Mouse (Mus musculus) left cerebral cortex, adult 2 months (tissue): ENCODE results near the gene Map3k5. TPM values are rescaled to one million over a fixed set of nuclear protein-coding genes. Genes with fewer than 3 reads are reported as not detected.

Experiments used
- DNase-seq, 2 experiments: peaks; one replicate each; pipeline ENCODE4 v3.0.0; 2021 to 2022; ENCODE audit warnings: low spot score in 2 of 2, mixed read lengths in 1 of 2; ENCODE audit errors: extremely low spot score in 1 of 2
- H3K27ac ChIP-seq: fragments of 200-600 bp; 2 replicates; pipeline ENCODE4 v1.8.1; 2022
- H3K4me3 ChIP-seq: fragments of 200-600 bp; 2 replicates; pipeline ENCODE4 v1.8.1; 2022
- CTCF ChIP-seq: fragments of 200-600 bp; IDR thresholded peaks from 2 replicates; pipeline ENCODE4 v1.8.1; 2022; ENCODE audit warnings: antibody characterized with exemption, mild to moderate bottlenecking, moderate library complexity
- intact Hi-C: fragments of 180-260 bp; cut with DNase I; formaldehyde crosslinking; loops from one replicate; pipeline ENCODE4 v1.15.1; 2025
- total RNA-seq, 2 experiments: library from RNA; stranded (reverse); gene quantifications; 2 replicates each; pipeline ENCODE4 v1.2.3; 2021

Map3k5 gene
- total RNA-seq, 2 experiments from 2014 or later: 48.4 to 52.7 TPM

DNA sequence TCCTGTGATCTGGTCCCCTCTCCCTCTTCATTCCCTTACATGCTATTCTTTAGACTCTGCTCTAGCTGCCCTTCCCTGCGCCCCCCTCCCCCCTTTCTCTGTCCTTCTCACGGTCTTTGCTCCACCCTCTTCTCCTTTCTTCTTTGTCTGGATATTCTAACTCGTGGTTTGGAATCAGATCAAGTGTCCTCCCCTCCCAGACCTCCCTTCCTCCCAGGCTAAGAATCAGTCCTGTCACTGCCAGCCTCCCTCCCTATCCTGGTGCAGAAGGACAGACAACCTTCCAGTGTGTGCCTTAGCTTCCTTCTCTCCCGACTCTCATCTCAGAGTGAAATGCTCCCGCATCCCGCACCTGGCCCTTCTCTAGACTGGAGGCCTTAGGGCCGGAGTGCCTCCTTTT is 241.8 kb downstream of the Map3k5 start:
- no peak for TF ChIP-seq CTCF
- DNase-seq: no peak
- Histone ChIP-seq H3K27ac (peak overlapping the region; percentile 24), H3K4me3 (no peak overlapping the region)
- intact Hi-C loops: loop anchor here (10.0 kb wide), 1 partner anchor 779 kb away; the partner anchor contains the start of gene Ahi1

DNA sequence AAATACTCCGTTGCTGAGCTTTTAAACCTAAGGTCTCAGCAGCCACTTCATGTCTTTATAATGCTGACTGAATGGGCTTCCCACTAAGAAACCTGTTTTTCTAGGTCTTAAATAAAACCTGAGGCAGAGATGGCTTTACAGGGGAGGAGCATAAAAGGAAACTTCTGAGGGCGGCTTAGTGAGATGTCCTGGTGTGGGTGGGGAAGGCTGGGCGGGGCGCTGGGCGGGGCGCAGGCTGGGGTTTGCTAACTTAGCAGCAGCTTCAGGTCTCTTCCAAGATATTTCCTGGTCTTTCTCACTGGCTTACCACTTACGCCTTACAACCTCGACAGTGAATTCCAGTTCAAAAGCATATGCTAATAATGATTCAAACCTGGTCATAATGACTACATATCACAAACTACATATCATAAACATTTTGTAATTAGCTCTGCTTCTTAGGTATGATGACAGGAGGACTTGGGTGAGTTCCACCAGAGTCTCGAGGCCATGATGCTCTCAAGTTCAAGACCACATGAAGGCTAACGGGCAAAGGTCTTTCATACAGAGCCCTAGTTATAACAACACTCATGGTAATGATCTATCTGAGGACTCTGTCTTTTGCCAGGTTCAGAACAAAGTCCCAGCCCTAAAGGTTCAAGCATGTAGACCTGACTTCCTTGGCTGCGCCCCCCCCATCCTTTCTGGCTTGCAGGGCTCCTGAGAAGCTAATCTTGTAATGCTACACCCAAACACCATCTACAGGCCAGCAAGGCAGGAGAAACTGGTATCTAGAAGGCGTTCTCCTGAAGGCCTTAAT is 244.7 kb downstream of the Map3k5 start:
- DNase-seq: no peak
- peak overlapping the region; percentile 62 for H3K27ac ChIP-seq
- intact Hi-C loops: loop anchor here (10.0 kb wide), 1 partner anchor 776 kb away; the partner anchor contains the start of gene Ahi1
- TF ChIP-seq CTCF: no peak
- no peak overlapping the region for H3K4me3 ChIP-seq

DNA sequence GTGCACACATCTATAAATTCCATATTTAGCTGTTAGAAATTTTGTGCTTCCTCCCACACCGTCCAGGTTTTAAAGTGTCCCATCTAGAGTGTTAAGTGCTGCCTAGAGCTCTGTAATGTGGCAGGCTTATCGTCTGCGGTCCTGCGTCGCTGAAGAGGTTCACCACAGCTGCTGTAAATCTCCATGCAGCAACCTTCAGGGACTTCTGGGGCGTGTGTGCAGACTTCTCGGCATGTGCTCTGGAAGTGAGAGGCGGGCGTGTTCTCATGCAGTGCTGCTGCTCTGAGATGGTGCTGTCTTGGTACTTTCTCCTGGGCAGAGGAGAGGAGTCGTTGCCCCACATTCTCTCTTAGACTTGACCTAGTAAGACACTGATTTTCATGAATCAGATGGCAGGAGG is 246.9 kb downstream of the Map3k5 start:
- no peak for DNase-seq
- Histone ChIP-seq H3K27ac (peak overlapping the region; percentile 57; the same call in 1 of the 2 replicates), H3K4me3 (no peak overlapping the region)
- TF ChIP-seq CTCF: no peak
- intact Hi-C loops: no loop called here

DNA sequence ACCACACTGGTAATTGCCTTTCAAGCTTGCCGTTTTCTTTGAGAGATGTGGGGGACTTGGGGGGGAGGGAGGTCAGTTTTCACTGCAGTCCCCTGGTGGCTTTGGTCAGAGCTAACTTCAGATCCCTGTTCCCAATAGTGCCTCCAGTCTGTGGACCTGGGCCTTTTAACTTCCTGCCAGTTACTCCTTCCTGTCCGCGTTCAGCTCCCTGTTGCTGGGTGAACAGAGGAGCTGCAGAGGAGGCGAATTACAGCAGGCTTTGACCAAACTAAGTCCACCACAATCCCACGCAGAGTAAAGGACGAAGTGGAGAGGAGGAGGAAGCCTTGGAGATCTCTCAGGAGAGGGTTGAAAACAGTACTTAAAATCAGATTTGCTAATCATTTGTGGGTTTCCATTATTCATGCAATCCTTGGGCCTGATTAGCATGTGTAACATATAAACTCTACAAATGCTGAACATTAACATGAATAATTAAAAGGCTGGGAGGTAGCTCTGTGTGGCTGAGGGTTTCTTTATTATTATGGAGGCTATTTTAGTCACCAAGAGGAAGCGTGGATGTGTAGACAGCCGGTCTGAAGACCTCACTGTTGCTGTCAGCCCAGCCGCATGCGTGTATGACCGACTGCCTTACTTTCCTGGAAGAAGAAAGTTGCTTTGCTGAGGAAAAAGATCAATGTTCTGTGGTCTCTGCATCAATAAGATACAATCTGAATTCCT is 247.6 kb downstream of the Map3k5 start:
- DNase-seq: no peak
- TF ChIP-seq CTCF: no peak
- intact Hi-C loops: no loop called here
- Histone ChIP-seq H3K27ac (peak overlapping the region; percentile 57; the same call in 1 of the 2 replicates), H3K4me3 (no peak overlapping the region)

DNA sequence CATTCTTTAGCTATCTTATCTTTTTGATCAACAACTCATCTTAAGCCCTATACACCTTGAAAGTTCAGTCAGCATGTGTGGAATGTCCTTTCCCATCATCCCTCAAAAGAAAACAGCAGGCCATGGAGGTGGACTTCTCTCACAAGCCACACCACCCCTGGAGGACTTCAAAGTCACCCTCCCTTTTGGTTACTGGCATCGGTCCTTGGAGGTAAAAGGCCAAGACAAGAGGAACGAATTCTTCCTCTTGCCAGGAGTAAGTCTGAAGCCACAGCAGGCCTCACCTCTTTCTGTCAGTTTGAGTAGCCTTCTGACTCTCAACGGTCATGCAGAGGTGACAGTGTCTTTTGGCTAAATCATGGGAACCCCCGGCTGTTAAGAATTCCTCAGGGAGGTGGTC is 250.1 kb downstream of the Map3k5 start:
- no peak for DNase-seq
- TF ChIP-seq CTCF: no peak
- no peak overlapping the region for H3K4me3 ChIP-seq
- intact Hi-C loops: no loop called here
- H3K27ac ChIP-seq: no peak overlapping the region

DNA sequence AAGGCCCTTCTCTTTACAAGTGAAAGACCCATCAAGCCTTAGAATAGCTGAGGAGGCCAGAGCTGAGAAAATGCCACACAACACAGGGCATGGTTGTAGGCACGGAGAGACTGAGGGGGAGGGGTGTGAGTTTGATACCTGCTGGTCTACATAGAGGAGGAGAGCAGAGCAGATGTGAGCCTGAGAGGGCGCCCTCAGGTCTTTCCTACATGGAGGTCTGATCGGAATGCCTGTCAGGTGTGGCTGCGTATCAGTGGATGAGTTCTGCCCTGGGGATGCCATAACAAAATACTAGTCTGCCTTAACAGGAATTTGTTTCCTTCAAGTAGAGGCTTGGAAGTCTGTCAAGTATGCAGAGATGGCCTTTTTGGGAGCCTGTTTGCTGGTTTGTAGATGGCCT is 251.0 kb downstream of the Map3k5 start:
- no peak overlapping the region for H3K4me3 ChIP-seq
- TF ChIP-seq CTCF: no peak
- no peak for DNase-seq
- intact Hi-C loops: no loop called here
- no peak overlapping the region for H3K27ac ChIP-seq

DNA sequence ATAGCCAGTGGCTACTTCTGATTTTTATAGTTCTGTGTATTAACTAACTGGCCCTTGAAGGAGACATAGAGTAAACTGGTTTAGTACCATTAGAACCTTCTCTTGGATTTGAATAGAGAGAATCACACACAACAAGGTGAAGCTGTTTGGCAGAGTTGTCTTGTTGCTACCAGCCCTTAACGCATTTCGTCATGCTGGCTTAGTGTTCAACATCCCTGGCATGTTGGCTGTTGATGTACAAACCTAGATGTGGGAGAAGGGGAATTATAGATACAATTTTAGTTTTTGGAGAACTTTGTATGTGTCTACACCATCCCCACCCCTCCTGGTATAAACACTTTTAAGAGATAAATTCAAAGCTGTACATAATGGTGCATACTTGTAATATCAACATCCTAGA is 251.5 kb downstream of the Map3k5 start:
- no peak overlapping the region for H3K27ac ChIP-seq
- no peak overlapping the region for H3K4me3 ChIP-seq
- no peak for TF ChIP-seq CTCF
- intact Hi-C loops: no loop called here
- no peak for DNase-seq

DNA sequence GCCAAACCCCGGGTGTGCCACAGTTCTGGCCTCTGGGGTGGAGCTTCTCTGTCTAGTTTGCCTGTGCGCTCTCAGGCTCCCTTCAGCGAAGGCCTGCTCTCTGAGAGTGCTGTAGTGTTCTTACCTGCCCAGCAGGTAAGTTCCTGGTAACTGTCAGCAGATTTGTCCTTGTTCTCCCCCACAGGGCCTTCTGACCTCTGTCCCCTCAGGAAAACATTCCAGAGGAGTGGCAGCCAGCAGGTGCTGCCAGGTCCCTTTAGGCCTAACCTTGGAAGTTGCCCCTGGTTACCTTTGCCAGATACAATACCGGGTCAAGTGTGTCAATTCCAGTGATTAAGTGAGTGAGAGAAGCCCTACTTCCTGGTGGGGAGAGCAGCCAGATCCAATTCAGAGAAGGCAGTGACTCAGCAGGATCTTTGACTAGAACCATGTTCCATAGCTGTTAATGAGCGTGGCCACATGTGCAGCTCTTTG is 252.6 kb downstream of the Map3k5 start:
- no peak for DNase-seq
- H3K27ac ChIP-seq: no peak overlapping the region
- TF ChIP-seq CTCF: no peak
- intact Hi-C loops: no loop called here
- H3K4me3 ChIP-seq: no peak overlapping the region

DNA sequence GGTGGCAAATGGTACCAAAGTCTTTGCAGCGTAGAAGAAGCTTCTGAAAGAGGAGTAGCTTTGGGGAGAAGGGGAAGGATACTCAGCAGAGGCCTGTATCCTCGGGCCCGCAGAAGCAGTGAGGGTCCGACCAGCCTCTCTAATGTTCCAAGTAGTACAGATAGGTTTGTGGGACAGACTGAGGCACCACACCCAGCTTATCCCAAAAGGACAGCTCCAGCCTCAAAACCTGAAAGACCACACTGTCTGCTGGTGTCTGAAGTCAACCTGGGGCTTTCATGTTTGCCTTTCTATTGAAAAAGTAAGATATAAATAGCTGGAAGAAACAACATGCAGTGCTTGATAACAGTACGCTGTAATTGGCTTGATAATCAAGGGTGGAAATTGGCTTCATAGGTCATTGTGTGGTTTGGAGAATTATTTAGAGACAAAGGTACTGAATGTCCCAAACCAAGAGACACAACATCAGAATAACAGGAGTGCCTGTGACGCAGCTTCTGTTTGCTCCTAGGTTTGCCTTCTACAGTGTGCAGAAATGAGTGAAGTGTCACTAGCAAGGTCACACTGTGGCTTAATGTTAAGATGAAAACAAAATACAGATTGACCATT is 256.0 kb downstream of the Map3k5 start:
- TF ChIP-seq CTCF: no peak
- H3K4me3 ChIP-seq: no peak overlapping the region
- DNase-seq: no peak
- no peak overlapping the region for H3K27ac ChIP-seq
- intact Hi-C loops: no loop called here

Other genes with a start within 250 kb of the Map3k5 start
- under 1 TPM; 0.27 to 0.49 TPM for gene Il20ra, start 221.9 kb upstream of the Map3k5 start, total RNA-seq
- 1 to 10 TPM in 1 of 2 experiments, under 1 TPM in 1; 0.93 to 3.1 TPM for gene Slc35d3, start 83.0 kb upstream of the Map3k5 start, total RNA-seq
- gene Pex7, start 26.8 kb upstream of the Map3k5 start, total RNA-seq: 10 to 100 TPM; 21.9 to 25.6 TPM
- gene Map7, start 214.0 kb downstream of the Map3k5 start, total RNA-seq: 100 to 1,000 TPM; 102 to 118 TPM